Mouse (Mus musculus) heart, postnatal 0 days (tissue): ENCODE data around the gene Hs2st1. TPM values are rescaled to one million over a fixed set of nuclear protein-coding genes. Genes with fewer than 3 reads are reported as not detected.

ENCODE experiments used
- ATAC-seq: fragments of 200-750 bp; cut with Nextera tagmentation; 2 replicates; pipeline ENCODE4 v1.8.0; 2017; ENCODE audit warnings: low read depth, moderate number of reproducible peaks, moderate library complexity; ENCODE audit not compliant: insufficient read depth
- DNase-seq: peaks from one replicate; pipeline ENCODE4 v3.0.0-alpha.2; 2016; ENCODE audit warnings: low spot score
- H3K27ac ChIP-seq: fragments of 300-500 bp; sonication (generic); 2 replicates; pipeline ENCODE4 v1.5.1; 2014; ENCODE audit warnings: low read depth, mild to moderate bottlenecking
- H3K27me3 ChIP-seq: fragments of 300-500 bp; sonication (generic); 2 replicates; pipeline ENCODE4 v1.6.1; 2014; ENCODE audit warnings: low read length, mixed read lengths; ENCODE audit not compliant: control insufficient read depth, insufficient read depth
- H3K36me3 ChIP-seq: fragments of 300-500 bp; sonication (generic); replicated peaks from 2 replicates; pipeline ENCODE4 v1.6.1; 2014; ENCODE audit warnings: low read length, mixed read lengths; ENCODE audit not compliant: control insufficient read depth, insufficient read depth
- H3K4me1 ChIP-seq: fragments of 300-500 bp; sonication (generic); 2 replicates; pipeline ENCODE4 v1.6.1; 2014; ENCODE audit warnings: antibody characterized with exemption; ENCODE audit not compliant: control insufficient read depth, insufficient read depth
- H3K4me2 ChIP-seq: fragments of 300-500 bp; sonication (generic); 2 replicates; pipeline ENCODE4 v1.6.1; 2014; ENCODE audit warnings: low read depth, mild to moderate bottlenecking, low read length, moderate library complexity
- H3K4me3 ChIP-seq: fragments of 300-500 bp; sonication (generic); 2 replicates; pipeline ENCODE4 v1.5.1; 2014; ENCODE audit warnings: low read depth, low read length
- H3K9ac ChIP-seq: fragments of 300-500 bp; sonication (generic); replicated peaks from 2 replicates; pipeline ENCODE4 v1.6.1; 2014; ENCODE audit warnings: low read depth, low read length, mixed read lengths
- H3K9me3 ChIP-seq: fragments of 300-500 bp; sonication (generic); replicated peaks from 2 replicates; pipeline ENCODE4 v1.6.1; 2016; ENCODE audit warnings: low read length; ENCODE audit not compliant: control insufficient read depth
- CTCF ChIP-seq: IDR thresholded peaks from 2 replicates; pipeline ENCODE4 v1.5.1; 2016; ENCODE audit warnings: antibody characterized with exemption, control low read depth, low read depth
- EP300 ChIP-seq: IDR thresholded peaks from 2 replicates; pipeline ENCODE4 v1.6.1; 2016; ENCODE audit warnings: antibody characterized with exemption, low read depth
- WGBS: fragments of 180-500 bp; shearing (Covaris S2); extraction: QIAGEN DNeasy Blood & Tissue Kit; methylation state at CpG from one replicate; pipeline ENCODE4 v1.1.7; 2014; 5-methylcytosine and 5-hydroxymethylcytosine counted together
- polyA plus RNA-seq: library from polyadenylated mRNA; unstranded; fragments of >200 nt; fragmentation: Nextera tagmentation; extraction: Ambion mirVana; gene quantifications from 2 replicates; pipeline ENCODE4 v1.2.1, GENCODE M21; 2015
- total RNA-seq: library from RNA; depleted of rRNA; stranded (reverse); fragments of >200 nt; gene quantifications from 2 replicates; pipeline ENCODE4 v1.2.3, GENCODE M21; 2014; ENCODE audit warnings: low replicate concordance

Gene Hs2st1
- total and polyA plus RNA-seq, 2 experiments from 2014 or later = 3.5 to 9.0 TPM

DNA sequence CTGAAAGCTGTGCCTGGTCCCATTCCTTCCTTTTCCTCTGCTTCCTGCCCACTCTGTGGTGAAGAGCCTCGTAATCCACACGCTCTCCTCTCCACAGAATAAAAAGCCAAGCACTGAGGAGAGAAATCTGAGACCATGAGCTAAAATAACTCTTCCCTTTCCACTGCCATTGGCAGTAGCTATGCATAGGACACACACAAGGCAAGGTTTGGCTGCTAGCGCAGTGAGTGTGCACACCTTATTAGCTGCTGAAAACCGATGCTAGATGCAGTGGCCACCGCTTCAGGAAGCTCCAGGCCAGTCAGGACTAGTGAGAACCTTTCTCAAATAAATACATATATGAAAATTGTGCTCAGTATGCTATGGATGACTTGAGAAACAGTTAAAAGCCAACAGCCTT is 19.9 kb downstream of the Hs2st1 start:
- no peak overlapping the region for H3K4me3 ChIP-seq
- WGBS = 90% methylated on average over 5 of the region's 5 CpGs

DNA sequence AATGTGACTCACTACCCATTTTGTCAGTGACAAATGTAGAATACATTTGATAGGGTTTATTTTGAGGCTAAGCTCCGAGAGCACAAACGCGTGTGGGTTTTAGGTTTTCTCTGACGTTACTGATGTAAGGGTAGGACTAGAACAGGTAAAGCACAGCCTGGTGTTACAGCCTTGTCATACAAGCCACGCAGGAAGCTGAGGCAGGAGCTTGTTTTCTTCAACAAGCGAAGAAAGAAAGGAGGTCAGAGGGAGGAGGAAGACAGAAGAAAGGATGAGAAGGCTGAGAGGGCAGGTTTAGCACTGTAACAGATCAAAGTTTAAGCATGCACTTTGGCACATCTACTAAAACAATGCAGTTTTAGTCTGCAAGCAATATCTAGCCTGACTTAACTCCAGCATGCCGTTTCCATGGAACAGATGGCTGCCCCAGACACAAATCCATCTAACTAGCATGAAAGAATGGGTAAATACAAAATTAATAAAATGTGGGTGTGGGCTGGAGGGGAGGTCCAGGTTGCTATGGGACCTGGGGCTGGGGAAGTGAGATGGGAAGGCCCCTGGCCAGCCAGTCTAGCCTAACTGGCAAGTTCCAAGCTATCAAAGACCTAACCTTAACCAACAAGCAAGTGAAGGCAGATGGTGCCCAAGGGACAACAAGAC is 21.7 kb downstream of the Hs2st1 start:
- WGBS = 85% methylated on average over 7 of the region's 7 CpGs
- Histone ChIP-seq H3K4me2 (no peak overlapping the region), H3K36me3 (no peaks in the 10 kb centered on the region), H3K4me1 (0 out of 2 replicates have a peak, but pooled peaks cover 4% of the 10 kb centered on the region), H3K27ac (peak overlapping the region; percentile 12; the same call in 1 of the 2 replicates), H3K9me3 (no peaks in the 10 kb centered on the region), H3K9ac (no peak overlapping the region), H3K27me3 (no peaks in the 10 kb centered on the region), H3K4me3 (no peak overlapping the region)
- DNase-seq (no peak), ATAC-seq (no peak)
- no peak for TF ChIP-seq CTCF
- no peak for TF ChIP-seq EP300

More for the DNA sequence above, 19.9 kb downstream of the Hs2st1 start:
- Histone ChIP-seq H3K9ac (no peak overlapping the region), H3K27me3 (no peaks in the 10 kb centered on the region), H3K9me3 (no peaks in the 10 kb centered on the region), H3K4me2 (no peak overlapping the region), H3K36me3 (no peaks in the 10 kb centered on the region), H3K4me1 (peaks cover 12% of the 10 kb centered on the region; the same call in 1 of the 2 replicates), H3K27ac (no peak overlapping the region)
- ATAC-seq (no peak), DNase-seq (no peak)
- TF ChIP-seq EP300 = no peak
- no peak for TF ChIP-seq CTCF

DNA sequence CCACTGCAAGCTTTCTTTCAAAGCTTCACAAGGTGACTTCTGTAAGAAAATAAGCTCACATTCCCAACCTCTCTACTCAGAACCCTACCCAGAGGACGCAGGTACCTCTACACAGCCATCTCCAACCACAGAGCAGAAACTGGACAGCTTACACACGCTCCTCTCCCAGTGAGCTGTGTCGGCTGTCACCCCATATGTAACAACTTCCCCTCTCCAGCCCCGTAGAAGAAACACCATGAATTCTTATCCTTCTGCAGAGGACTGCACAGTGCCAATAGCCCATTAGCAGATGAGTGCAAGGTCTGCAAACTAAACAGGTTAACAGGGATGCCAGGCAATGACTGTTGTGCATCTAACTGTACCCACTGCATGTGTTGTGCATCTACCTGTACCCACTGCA is 23.5 kb downstream of the Hs2st1 start:
- Histone ChIP-seq H3K9me3 (no peaks in the 10 kb centered on the region), H3K4me2 (no peak overlapping the region), H3K4me1 (peaks cover 15% of the 10 kb centered on the region; the same call in 1 of the 2 replicates), H3K27ac (no peak overlapping the region), H3K36me3 (no peaks in the 10 kb centered on the region), H3K9ac (no peak overlapping the region), H3K4me3 (no peak overlapping the region), H3K27me3 (no peaks in the 10 kb centered on the region)
- ATAC-seq = no peak
- 37% methylated on average over 4 of the region's 4 CpGs for WGBS
- DNase-seq = no peak
- no peak for TF ChIP-seq EP300
- no peak for TF ChIP-seq CTCF

DNA sequence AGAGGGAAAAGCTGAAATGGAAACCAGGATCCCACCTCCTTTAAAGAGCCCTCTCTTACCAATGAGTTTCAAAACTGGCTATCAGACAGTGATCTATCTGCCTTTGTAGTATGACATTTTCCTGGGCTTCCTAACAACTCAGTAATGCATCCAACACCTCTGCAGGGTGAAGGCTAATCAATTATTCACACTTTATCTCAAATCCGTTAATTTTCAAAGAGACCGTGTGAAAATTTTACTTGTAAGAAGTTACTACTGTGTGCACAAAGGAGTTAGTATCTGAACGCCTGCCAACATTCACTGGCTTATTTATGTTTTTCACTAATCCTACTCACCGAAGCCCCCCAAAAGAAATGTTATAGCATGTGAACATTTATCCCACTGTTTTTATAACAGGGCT is 24.1 kb downstream of the Hs2st1 start:
- Histone ChIP-seq H3K4me1 (peaks cover 15% of the 10 kb centered on the region; the same call in 1 of the 2 replicates), H3K4me2 (no peak overlapping the region), H3K27ac (no peak overlapping the region), H3K4me3 (no peak overlapping the region), H3K9ac (no peak overlapping the region), H3K9me3 (no peaks in the 10 kb centered on the region), H3K27me3 (no peaks in the 10 kb centered on the region), H3K36me3 (no peaks in the 10 kb centered on the region)
- DNase-seq (no peak), ATAC-seq (no peak)
- TF ChIP-seq CTCF (no peak), EP300 (no peak)
- 52% methylated on average over 4 of the region's 4 CpGs for WGBS

DNA sequence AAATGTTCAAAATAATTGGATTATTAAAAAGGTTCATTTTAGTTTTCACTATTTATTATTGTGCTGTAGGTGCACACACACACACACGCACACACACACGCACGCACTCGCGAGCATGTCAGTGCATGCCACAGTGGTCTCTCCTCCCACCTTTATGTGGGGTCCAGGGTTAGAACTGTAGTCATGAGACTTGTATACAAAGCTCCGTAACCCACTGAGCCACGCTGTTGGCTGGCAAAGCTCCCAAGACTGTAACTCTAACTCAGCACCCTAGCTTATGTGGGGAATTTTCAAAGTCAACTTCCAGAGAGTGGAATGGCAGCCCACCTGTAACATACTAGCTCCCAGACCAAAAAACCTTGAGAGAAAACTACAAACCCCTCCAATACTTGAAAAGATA is 24.8 kb downstream of the Hs2st1 start:
- no peak overlapping the region for H3K4me3 ChIP-seq
- DNase-seq = no peak
- H3K4me1 ChIP-seq = peaks cover 15% of the 10 kb centered on the region; the same call in 1 of the 2 replicates
- no peak overlapping the region for H3K9ac ChIP-seq
- 88% methylated on average over 7 of the region's 7 CpGs for WGBS
- TF ChIP-seq CTCF = no peak
- no peak for TF ChIP-seq EP300
- ATAC-seq = no peak
- no peak overlapping the region for H3K27ac ChIP-seq
- H3K9me3 ChIP-seq = no peaks in the 10 kb centered on the region
- no peaks in the 10 kb centered on the region for H3K36me3 ChIP-seq
- H3K4me2 ChIP-seq = no peak overlapping the region
- no peaks in the 10 kb centered on the region for H3K27me3 ChIP-seq
